Mouse (Mus musculus): ENCODE results near the gene Serpine2.

- TF ChIP-seq CTCF (IDR thresholded peaks at IDR 0.05; ENCODE audit: low read depth), result no peak
- TF ChIP-seq EP300 (IDR thresholded peaks at IDR 0.05; ENCODE audit: low read depth), result no peak
These were observed 86.7 kb downstream of the Serpine2 start for GRCm38 (mm10) chr1:79774164-79774780.
